Mouse (Mus musculus) small intestine, adult 2 months (tissue): ENCODE measurements at regions not wholly inside any gene's neighbourhood (a gene's known extent, or its start where the extent isn't known, plus 50 kb on each side); places are given as distances from the start of the nearest gene placed in this dataset.

Experiments used
- H3K27ac ChIP-seq: fragments of 200-500 bp; 2 replicates; pipeline ENCODE4 v1.5.1; 2012; ENCODE audit warnings: low read depth, low read length, control low read depth, inconsistent platforms; ENCODE audit not compliant: insufficient read depth
- H3K27me3 ChIP-seq: fragments of 200-500 bp; 2 replicates; pipeline ENCODE4 v1.6.1; 2012; ENCODE audit warnings: mild to moderate bottlenecking, moderate library complexity, low read length, inconsistent platforms; ENCODE audit not compliant: control insufficient read depth, insufficient read depth
- H3K36me3 ChIP-seq: fragments of 200-500 bp; 2 replicates; pipeline ENCODE4 v1.6.1; 2012; ENCODE audit warnings: mild to moderate bottlenecking, low read length, control low read depth, inconsistent platforms; ENCODE audit not compliant: control insufficient read depth, insufficient read depth
- H3K4me1 ChIP-seq: fragments of 200-500 bp; 2 replicates; pipeline ENCODE4 v1.6.1; 2012; ENCODE audit warnings: low read length, inconsistent platforms, mixed read lengths; ENCODE audit not compliant: control insufficient read depth, insufficient read depth, insufficient read length
- H3K4me3 ChIP-seq: fragments of 200-500 bp; 2 replicates; pipeline ENCODE4 v1.5.1; 2012; ENCODE audit warnings: low read depth, mild to moderate bottlenecking, control low read depth, inconsistent platforms, low read length, moderate library complexity
- CTCF ChIP-seq: fragments of 200-500 bp; IDR thresholded peaks from 2 replicates; pipeline ENCODE4 v1.5.1; 2012; ENCODE audit warnings: low read depth, mild to moderate bottlenecking, control low read depth, inconsistent platforms, low read length, moderate library complexity, mixed read lengths; ENCODE audit not compliant: insufficient replicate concordance, insufficient read length; ENCODE audit errors: extremely low read depth
- POLR2A ChIP-seq: fragments of 200-500 bp; IDR thresholded peaks from 2 replicates; pipeline ENCODE4 v1.6.1; 2012; ENCODE audit warnings: low read depth, mild to moderate bottlenecking, control low read depth, inconsistent platforms, low read length, moderate library complexity
- WGBS: fragments of 180-500 bp; shearing (Covaris S2); methylation state at CpG from one replicate; pipeline ENCODE4 v1.1.7; 2018; 5-methylcytosine and 5-hydroxymethylcytosine counted together

DNA sequence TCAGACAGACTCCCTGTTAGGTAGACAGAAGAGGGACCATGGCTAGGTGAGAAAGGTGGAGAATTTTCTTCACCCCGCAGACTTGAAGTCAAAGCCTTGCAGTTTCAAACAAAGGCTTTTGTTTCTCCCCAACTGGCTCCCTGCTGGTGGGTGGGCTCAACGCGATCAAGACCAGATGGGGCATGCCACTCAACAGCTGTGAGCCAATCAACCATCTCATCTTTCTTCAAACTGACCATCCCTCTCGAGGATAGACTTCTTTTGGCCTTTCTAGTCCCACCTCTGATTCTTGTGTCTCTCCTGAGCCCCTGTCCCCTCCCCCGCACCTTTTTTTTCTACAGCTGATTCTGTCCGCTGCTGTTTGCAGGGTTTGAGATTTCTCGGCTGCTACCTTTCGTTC, 212.5 kb upstream of the Fermt1 start:
- no peak overlapping the region for H3K27ac ChIP-seq
- 61% methylated on average over 8 of the region's 8 CpGs for WGBS
- no peak overlapping the region for H3K4me3 ChIP-seq
- no peaks in the 10 kb centered on the region for H3K27me3 ChIP-seq
- no peaks in the 10 kb centered on the region for H3K36me3 ChIP-seq
- TF ChIP-seq CTCF (no peak), POLR2A (no peak)
- H3K4me1 ChIP-seq = no peaks in the 10 kb centered on the region

DNA sequence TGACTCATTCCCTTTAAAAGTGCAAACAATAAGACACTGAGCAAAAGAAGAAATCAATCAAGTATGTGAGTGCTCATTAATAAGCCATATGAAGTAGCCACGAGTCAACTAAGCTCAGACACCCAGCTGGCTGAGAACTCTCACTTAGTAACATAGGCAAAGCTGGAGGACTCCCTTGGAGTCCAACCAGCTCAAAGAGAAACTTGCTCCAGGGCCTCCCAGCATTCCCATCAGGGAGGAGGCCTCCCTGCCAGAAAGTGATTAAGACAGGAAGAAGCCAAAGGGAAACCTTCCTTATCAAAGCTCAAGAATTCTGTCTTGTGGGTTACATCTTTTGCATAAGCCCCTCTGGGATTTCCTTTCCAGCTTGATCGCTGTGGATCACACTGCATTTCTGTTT, 213.7 kb upstream of the Fermt1 start:
- Histone ChIP-seq H3K36me3 (no peaks in the 10 kb centered on the region), H3K4me3 (no peak overlapping the region), H3K27ac (no peak overlapping the region), H3K4me1 (no peaks in the 10 kb centered on the region), H3K27me3 (no peaks in the 10 kb centered on the region)
- no peak for TF ChIP-seq CTCF
- TF ChIP-seq POLR2A = no peak
- 27% methylated on average over 2 of the region's 2 CpGs for WGBS

- no peak overlapping the region for H3K27ac ChIP-seq
- no peaks in the 10 kb centered on the region for H3K36me3 ChIP-seq
- WGBS = 57% methylated on average over 3 of the region's 3 CpGs
These were observed 230.7 kb upstream of the Fermt1 start for GRCm38 (mm10) chr2:133176411-133176810.

GRCm38 (mm10) chr2:133181216-133181615, 235.5 kb upstream of the Fermt1 start:
- no peaks in the 10 kb centered on the region for H3K27me3 ChIP-seq
- no peaks in the 10 kb centered on the region for H3K4me1 ChIP-seq
- 92% methylated on average over 1 of the region's 1 CpGs for WGBS
- H3K27ac ChIP-seq = no peak overlapping the region
- TF ChIP-seq POLR2A = no peak
- TF ChIP-seq CTCF = no peak
- no peak overlapping the region for H3K4me3 ChIP-seq
- no peaks in the 10 kb centered on the region for H3K36me3 ChIP-seq

More at GRCm38 (mm10) chr2:133176411-133176810, 230.7 kb upstream of the Fermt1 start:
- TF ChIP-seq POLR2A (no peak), CTCF (no peak)
- H3K27me3 ChIP-seq = no peaks in the 10 kb centered on the region
- no peaks in the 10 kb centered on the region for H3K4me1 ChIP-seq
- no peak overlapping the region for H3K4me3 ChIP-seq

DNA sequence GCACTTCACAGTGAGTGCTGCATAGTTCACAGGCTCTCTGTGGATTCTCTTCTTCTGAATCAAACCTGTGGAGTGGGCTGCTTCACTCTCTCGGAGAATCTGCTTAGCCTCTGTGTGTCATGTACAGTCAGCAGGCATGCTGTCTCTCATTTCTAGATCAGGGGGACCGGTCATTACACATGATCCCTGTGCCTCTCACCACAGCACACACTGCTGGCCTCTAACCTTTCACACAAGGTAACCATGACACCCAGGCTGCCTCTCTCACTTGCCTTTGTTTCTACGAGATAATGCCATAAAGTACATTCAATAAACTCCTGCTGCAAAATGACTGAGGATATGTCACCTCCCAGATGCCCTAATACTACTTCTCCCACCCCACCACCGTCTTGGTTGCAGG, 237.2 kb upstream of the Fermt1 start:
- H3K36me3 ChIP-seq = no peaks in the 10 kb centered on the region
- 58% methylated on average over 4 of the region's 4 CpGs for WGBS

GRCm38 (mm10) chr2:133204295-133204866, 258.7 kb upstream of the Fermt1 start:
- 54% methylated on average over 5 of the region's 5 CpGs for WGBS
- no peaks in the 10 kb centered on the region for H3K27me3 ChIP-seq

More for the DNA sequence above, 237.2 kb upstream of the Fermt1 start:
- TF ChIP-seq CTCF (no peak), POLR2A (no peak)
- Histone ChIP-seq H3K4me3 (no peak overlapping the region), H3K4me1 (no peaks in the 10 kb centered on the region), H3K27ac (no peak overlapping the region), H3K27me3 (no peaks in the 10 kb centered on the region)

GRCm38 (mm10) chr2:133208498-133208897, 262.8 kb upstream of the Fermt1 start:
- Histone ChIP-seq H3K36me3 (no peaks in the 10 kb centered on the region), H3K4me1 (no peaks in the 10 kb centered on the region), H3K27ac (no peak overlapping the region), H3K4me3 (no peak overlapping the region), H3K27me3 (no peaks in the 10 kb centered on the region)
- TF ChIP-seq POLR2A (no peak), CTCF (no peak)
- 43% methylated on average over 4 of the region's 4 CpGs for WGBS

More at GRCm38 (mm10) chr2:133204295-133204866, 258.7 kb upstream of the Fermt1 start:
- Histone ChIP-seq H3K4me1 (no peaks in the 10 kb centered on the region), H3K27ac (no peak overlapping the region), H3K36me3 (no peaks in the 10 kb centered on the region), H3K4me3 (no peak overlapping the region)
- TF ChIP-seq CTCF (no peak), POLR2A (no peak)
